Mouse (Mus musculus): ENCODE data around the gene Npb. TPM values are rescaled to one million over a fixed set of nuclear protein-coding genes. Genes with fewer than 3 reads are reported as not detected.

Npb gene
- polyA plus RNA-seq, 1 experiment from 2014 or later, result not detected

GRCm38 (mm10) chr11:120571754-120572416 is 36.4 kb upstream of the Npb start:
- H3K4me3 ChIP-seq (ENCODE audit: low read depth, low read length), result peak overlapping the region; percentile 78
- ATAC-seq (replicated peaks; ENCODE audit: insufficient number of reproducible peaks, low FRiP score, low TSS enrichment, low read depth), result no peak
- H3K4me2 ChIP-seq (ENCODE audit: low read depth, low read length), result peak overlapping the region; percentile 81
- H3K4me1 ChIP-seq (ENCODE audit: control insufficient read depth, insufficient read depth, low read length), result peaks cover 3% of the 10 kb centered on the region
- H3K36me3 ChIP-seq (replicated peaks; ENCODE audit: control insufficient read depth, insufficient read depth, low read depth, low read length), result peaks cover 19% of the 10 kb centered on the region
- no peak for DNase-seq (ENCODE audit: low spot score)
- H3K27ac ChIP-seq (replicated peaks; ENCODE audit: low read depth, low read length), result 0 out of 2 replicates have a peak overlapping the region, but pooled peaks have one; percentile 88
- no peaks in the 10 kb centered on the region for H3K9me3 ChIP-seq (replicated peaks; ENCODE audit: control insufficient read depth, low read length)
- 17% methylated on average over 11 of the region's 11 CpGs for WGBS
- no peaks in the 10 kb centered on the region for H3K27me3 ChIP-seq (ENCODE audit: control insufficient read depth, insufficient read depth, low read length)
- peak overlapping the region; percentile 84 for H3K9ac ChIP-seq (replicated peaks; ENCODE audit: low read length)

- peaks cover 3% of the 10 kb centered on the region for H3K4me1 ChIP-seq (ENCODE audit: control insufficient read depth, insufficient read depth, low read length)
- under 1% methylated on average over 23 of the region's 24 CpGs for WGBS
- ATAC-seq (replicated peaks; ENCODE audit: insufficient number of reproducible peaks, low FRiP score, low TSS enrichment, low read depth) (peak; percentile 44; the same call in 1 of the 2 replicates), DNase-seq (ENCODE audit: low spot score) (no peak)
- H3K36me3 ChIP-seq (replicated peaks; ENCODE audit: control insufficient read depth, insufficient read depth, low read depth, low read length), result peaks cover 19% of the 10 kb centered on the region
- peak overlapping the region; percentile 78 for H3K4me3 ChIP-seq (ENCODE audit: low read depth, low read length)
- peak overlapping the region; percentile 88; the same call in 1 of the 2 replicates for H3K27ac ChIP-seq (replicated peaks; ENCODE audit: low read depth, low read length)
- H3K9me3 ChIP-seq (replicated peaks; ENCODE audit: control insufficient read depth, low read length), result no peaks in the 10 kb centered on the region
- H3K27me3 ChIP-seq (ENCODE audit: control insufficient read depth, insufficient read depth, low read length), result no peaks in the 10 kb centered on the region
- H3K4me2 ChIP-seq (ENCODE audit: low read depth, low read length), result peak overlapping the region; percentile 81
- H3K9ac ChIP-seq (replicated peaks; ENCODE audit: low read length), result peak overlapping the region; percentile 84
Observed at GRCm38 (mm10) chr11:120572417-120572751, 35.9 kb upstream of the Npb start.

- no peaks in the 10 kb centered on the region for H3K9me3 ChIP-seq (replicated peaks; ENCODE audit: control insufficient read depth, low read length)
- peaks cover 3% of the 10 kb centered on the region for H3K4me1 ChIP-seq (ENCODE audit: control insufficient read depth, insufficient read depth, low read length)
- H3K9ac ChIP-seq (replicated peaks; ENCODE audit: low read length), result peak within 1 kb of the TSS; percentile 85
- H3K4me3 ChIP-seq (ENCODE audit: low read depth, low read length), result peak within 1 kb of the TSS; percentile 78
- peaks cover 18% of the 10 kb centered on the region for H3K36me3 ChIP-seq (replicated peaks; ENCODE audit: control insufficient read depth, insufficient read depth, low read depth, low read length)
- no peaks in the 10 kb centered on the region for H3K27me3 ChIP-seq (ENCODE audit: control insufficient read depth, insufficient read depth, low read length)
- peak within 1 kb of the TSS; percentile 88 for H3K27ac ChIP-seq (replicated peaks; ENCODE audit: low read depth, low read length)
- peak within 1 kb of the TSS; percentile 88 for H3K4me2 ChIP-seq (ENCODE audit: low read depth, low read length)
- ATAC-seq (replicated peaks; ENCODE audit: insufficient number of reproducible peaks, low FRiP score, low TSS enrichment, low read depth), result peak; percentile 94
- WGBS, result under 1% methylated on average over 93 of the region's 94 CpGs
- peak; percentile 100 for DNase-seq (ENCODE audit: low spot score)
Observed at GRCm38 (mm10) chr11:120572752-120573584, 35.3 kb upstream of the Npb start, which contains the start of gene P4hb. TSS of gene P4hb (minus strand) at chr11:120573253.

- H3K4me2 ChIP-seq (ENCODE audit: low read depth, low read length), result peak overlapping the region; percentile 88
- peaks cover 3% of the 10 kb centered on the region for H3K4me1 ChIP-seq (ENCODE audit: control insufficient read depth, insufficient read depth, low read length)
- peaks cover 20% of the 10 kb centered on the region for H3K36me3 ChIP-seq (replicated peaks; ENCODE audit: control insufficient read depth, insufficient read depth, low read depth, low read length)
- ATAC-seq (replicated peaks; ENCODE audit: insufficient number of reproducible peaks, low FRiP score, low TSS enrichment, low read depth) (no peak), DNase-seq (ENCODE audit: low spot score) (peak; percentile 19)
- no peaks in the 10 kb centered on the region for H3K27me3 ChIP-seq (ENCODE audit: control insufficient read depth, insufficient read depth, low read length)
- H3K9ac ChIP-seq (replicated peaks; ENCODE audit: low read length), result peak overlapping the region; percentile 85
- peak overlapping the region; percentile 88 for H3K27ac ChIP-seq (replicated peaks; ENCODE audit: low read depth, low read length)
- under 1% methylated on average over 23 of the region's 23 CpGs for WGBS
- no peaks in the 10 kb centered on the region for H3K9me3 ChIP-seq (replicated peaks; ENCODE audit: control insufficient read depth, low read length)
- peak overlapping the region; percentile 78 for H3K4me3 ChIP-seq (ENCODE audit: low read depth, low read length)
Observed at GRCm38 (mm10) chr11:120573585-120574277, 34.5 kb upstream of the Npb start.

GRCm38 (mm10) chr11:120574278-120574600 is 34.0 kb upstream of the Npb start:
- ATAC-seq (replicated peaks; ENCODE audit: insufficient number of reproducible peaks, low FRiP score, low TSS enrichment, low read depth), result no peak
- H3K4me1 ChIP-seq (ENCODE audit: control insufficient read depth, insufficient read depth, low read length), result peaks cover 7% of the 10 kb centered on the region
- 41% methylated on average over 5 of the region's 5 CpGs for WGBS
- no peaks in the 10 kb centered on the region for H3K27me3 ChIP-seq (ENCODE audit: control insufficient read depth, insufficient read depth, low read length)
- no peak for DNase-seq (ENCODE audit: low spot score)
- H3K9ac ChIP-seq (replicated peaks; ENCODE audit: low read length), result peak overlapping the region; percentile 39
- H3K36me3 ChIP-seq (replicated peaks; ENCODE audit: control insufficient read depth, insufficient read depth, low read depth, low read length), result peaks cover 25% of the 10 kb centered on the region
- H3K4me3 ChIP-seq (ENCODE audit: low read depth, low read length), result peak overlapping the region; percentile 78; the same call in 1 of the 2 replicates
- no peak overlapping the region for H3K27ac ChIP-seq (replicated peaks; ENCODE audit: low read depth, low read length)
- H3K4me2 ChIP-seq (ENCODE audit: low read depth, low read length), result peak overlapping the region; percentile 88
- no peaks in the 10 kb centered on the region for H3K9me3 ChIP-seq (replicated peaks; ENCODE audit: control insufficient read depth, low read length)

- H3K36me3 ChIP-seq (replicated peaks; ENCODE audit: control insufficient read depth, insufficient read depth, low read depth, low read length), result peaks cover 25% of the 10 kb centered on the region
- no peak overlapping the region for H3K27ac ChIP-seq (replicated peaks; ENCODE audit: low read depth, low read length)
- peak overlapping the region; percentile 18; the same call in 1 of the 2 replicates for H3K9ac ChIP-seq (replicated peaks; ENCODE audit: low read length)
- ATAC-seq (replicated peaks; ENCODE audit: insufficient number of reproducible peaks, low FRiP score, low TSS enrichment, low read depth) (no peak), DNase-seq (ENCODE audit: low spot score) (no peak)
- no peak overlapping the region for H3K4me3 ChIP-seq (ENCODE audit: low read depth, low read length)
- no peak overlapping the region for H3K4me2 ChIP-seq (ENCODE audit: low read depth, low read length)
- H3K9me3 ChIP-seq (replicated peaks; ENCODE audit: control insufficient read depth, low read length), result no peaks in the 10 kb centered on the region
- peaks cover 13% of the 10 kb centered on the region for H3K4me1 ChIP-seq (ENCODE audit: control insufficient read depth, insufficient read depth, low read length)
- 80% methylated on average over 2 of the region's 2 CpGs for WGBS
- H3K27me3 ChIP-seq (ENCODE audit: control insufficient read depth, insufficient read depth, low read length), result no peaks in the 10 kb centered on the region
Observed at GRCm38 (mm10) chr11:120575046-120575445, 33.2 kb upstream of the Npb start.

- Histone ChIP-seq H3K4me1 (ENCODE audit: control insufficient read depth, insufficient read depth, low read length) (peaks cover 17% of the 10 kb centered on the region), H3K4me2 (ENCODE audit: low read depth, low read length) (no peak overlapping the region)
Observed at GRCm38 (mm10) chr11:120575940-120576339, 32.3 kb upstream of the Npb start.

More at GRCm38 (mm10) chr11:120575940-120576339, 32.3 kb upstream of the Npb start:
- ATAC-seq (replicated peaks; ENCODE audit: insufficient number of reproducible peaks, low FRiP score, low TSS enrichment, low read depth) (no peak), DNase-seq (ENCODE audit: low spot score) (no peak)
- Histone ChIP-seq H3K27ac (replicated peaks; ENCODE audit: low read depth, low read length) (no peak overlapping the region), H3K36me3 (replicated peaks; ENCODE audit: control insufficient read depth, insufficient read depth, low read depth, low read length) (peaks cover 18% of the 10 kb centered on the region), H3K9ac (replicated peaks; ENCODE audit: low read length) (no peak overlapping the region), H3K4me3 (ENCODE audit: low read depth, low read length) (no peak overlapping the region), H3K27me3 (ENCODE audit: control insufficient read depth, insufficient read depth, low read length) (no peaks in the 10 kb centered on the region), H3K9me3 (replicated peaks; ENCODE audit: control insufficient read depth, low read length) (no peaks in the 10 kb centered on the region)
